Comparison of ENCODE assay signal across 31 mouse cellular contexts in the genomic region with DNA sequence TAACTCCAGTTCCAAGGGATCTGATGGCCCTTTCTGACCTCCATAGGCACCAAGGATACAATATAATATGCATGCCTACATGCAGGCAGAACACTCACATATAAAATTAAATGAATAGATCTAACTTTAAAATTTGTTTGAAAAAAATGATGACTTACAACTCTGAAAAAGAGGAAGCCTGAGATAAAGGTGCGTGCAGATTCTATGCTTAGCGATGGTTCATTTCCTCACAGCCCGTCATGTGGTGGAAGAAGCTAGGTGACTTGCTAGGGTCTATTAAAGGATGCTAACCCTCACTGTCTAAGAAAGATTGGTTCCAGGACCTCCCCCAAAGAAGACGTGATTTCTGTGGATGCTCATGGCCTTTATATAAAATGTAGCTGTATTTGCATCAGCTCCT. TPM values are rescaled to one million over a fixed set of nuclear protein-coding genes. Genes with fewer than 3 reads are reported as not detected.
"Had no signal": no experiment of that assay in that cellular context is flagged by ENCODE, and none has a peak within 500 bp of the region (broad histone marks: within the 10 kb centered on the region; RNA-seq: fewer than 3 reads in every experiment).

No protein-coding gene starts in this region.

- H3K4me3 ChIP-seq: embryonic facial prominence, embryonic 10.5 days; embryonic facial prominence, embryonic 12.5 days; embryonic facial prominence, embryonic 13.5 days; embryonic facial prominence, embryonic 15.5 days; erythroblast, embryonic 14.5 days; forebrain, embryonic 10.5 days; forebrain, embryonic 13.5 days; forebrain, embryonic 15.5 days; gastrocnemius, adult 2 months; heart, adult 2 months; heart, embryonic 10.5 days had no signal

- H3K27me3 ChIP-seq: embryonic facial prominence, embryonic 12.5 days; embryonic facial prominence, embryonic 13.5 days; embryonic facial prominence, embryonic 15.5 days; forebrain, embryonic 13.5 days; forebrain, embryonic 15.5 days had no signal

- ATAC-seq: forebrain, embryonic 13.5 days; forebrain, embryonic 14.5 days; forebrain, embryonic 15.5 days; forebrain, embryonic 16.5 days; forebrain, postnatal 0 days had no signal

- H3K36me3 ChIP-seq: embryonic facial prominence, embryonic 10.5 days; embryonic facial prominence, embryonic 12.5 days; embryonic facial prominence, embryonic 13.5 days; embryonic facial prominence, embryonic 15.5 days; forebrain, embryonic 10.5 days; forebrain, embryonic 15.5 days; heart, embryonic 10.5 days had no signal

- H3K4me2 ChIP-seq: embryonic facial prominence, embryonic 12.5 days; embryonic facial prominence, embryonic 13.5 days; embryonic facial prominence, embryonic 15.5 days; forebrain, embryonic 13.5 days; forebrain, embryonic 15.5 days had no signal

- H3K4me1 ChIP-seq: embryonic facial prominence, embryonic 10.5 days; embryonic facial prominence, embryonic 12.5 days; embryonic facial prominence, embryonic 13.5 days; embryonic facial prominence, embryonic 15.5 days; forebrain, embryonic 10.5 days; forebrain, embryonic 13.5 days; forebrain, embryonic 15.5 days; heart, embryonic 10.5 days had no signal

- H3K27ac ChIP-seq: embryonic facial prominence, embryonic 10.5 days; embryonic facial prominence, embryonic 12.5 days; embryonic facial prominence, embryonic 13.5 days; embryonic facial prominence, embryonic 15.5 days; forebrain, embryonic 10.5 days; forebrain, embryonic 13.5 days; forebrain, embryonic 15.5 days; gastrocnemius, adult 2 months; heart, adult 2 months; heart, embryonic 10.5 days had no signal

- DNase-seq: cerebellum, adult 8-10 months; cerebellum, adult 9-10 months; cerebellum, postnatal 10 days; cerebellum, postnatal 14 days; cerebellum, postnatal 25 days; cerebellum, postnatal 36 days; embryo, embryonic 11 days; forebrain, postnatal 0 days; gastrocnemius, adult 2 months; gastrocnemius, postnatal 10 days; gastrocnemius, postnatal 14 days; gastrocnemius, postnatal 25 days; gastrocnemius, postnatal 36 days; heart, adult 11 months; heart, adult 18-20 months; heart, adult 2 months had no signal

- H3K9ac ChIP-seq: embryonic facial prominence, embryonic 12.5 days; embryonic facial prominence, embryonic 13.5 days; embryonic facial prominence, embryonic 15.5 days; forebrain, embryonic 13.5 days; forebrain, embryonic 15.5 days; forebrain, postnatal 0 days had no signal

- H3K9me3 ChIP-seq: embryonic facial prominence, embryonic 10.5 days; embryonic facial prominence, embryonic 12.5 days; embryonic facial prominence, embryonic 13.5 days; embryonic facial prominence, embryonic 15.5 days; forebrain, embryonic 10.5 days; forebrain, embryonic 13.5 days; forebrain, embryonic 15.5 days; heart, embryonic 10.5 days had no signal

RNA-seq across cellular contexts. Expression of a gene that starts 26.9 kb away (rescaled TPM):
- polyA plus RNA-seq: erythroblast, embryonic 14.5 days had no signal

RNA-seq across cellular contexts. Expression of a gene that starts 54.6 kb away (rescaled TPM):
- total RNA-seq: gastrocnemius, adult 2 months; gastrocnemius, adult 8-10 months; heart, adult 8-10 months had no signal
- polyA plus RNA-seq: erythroblast, embryonic 14.5 days; heart, adult 2 months had no signal

RNA-seq across cellular contexts. Expression of a gene that starts 55.9 kb away (rescaled TPM):
- total RNA-seq: common myeloid progenitor, adult 5-6 weeks; granulocyte monocyte progenitor cell, adult 5-6 weeks had no signal
- polyA plus RNA-seq: erythroblast, embryonic 14.5 days had no signal
